Mouse (Mus musculus) lung, postnatal 0 days (tissue): ENCODE results near the gene Mark2.
"Not testable (repeated sequence)": the region's sequence is repeated elsewhere in the genome, so short reads cannot be mapped to it uniquely, and the experiment has no call there.

Experiments
- CTCF ChIP-seq: IDR thresholded peaks from 2 replicates; pipeline ENCODE4 v1.5.1; 2016; ENCODE audit warnings: antibody characterized with exemption, mild to moderate bottlenecking
- EP300 ChIP-seq: IDR thresholded peaks from 2 replicates; pipeline ENCODE4 v1.6.1; 2016; ENCODE audit warnings: antibody characterized with exemption, mild to moderate bottlenecking, control low read depth

DNA sequence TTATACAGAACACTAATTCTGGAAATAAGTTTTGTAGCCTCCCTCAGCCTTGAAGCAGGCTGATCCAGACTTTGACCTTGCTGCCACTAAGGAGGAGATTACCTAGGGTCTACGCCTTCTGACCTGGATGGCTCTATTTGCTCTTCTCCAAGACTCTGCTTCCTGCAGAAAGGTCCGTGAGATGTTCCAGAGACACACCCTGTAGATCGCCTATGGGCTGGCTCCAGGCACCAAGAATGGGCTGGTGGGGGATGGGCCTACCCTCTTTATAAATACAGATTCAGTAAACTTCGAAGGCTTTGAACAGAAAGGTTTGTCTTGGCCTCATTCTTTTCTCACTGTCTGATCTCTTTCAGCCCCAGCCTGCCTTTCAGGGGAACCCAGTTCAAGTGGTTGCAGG is 27.8 kb upstream of the Mark2 start:
- TF ChIP-seq CTCF, EP300: not testable (repeated sequence)
